Mouse (Mus musculus) gastrocnemius, postnatal 10 days (tissue): ENCODE results near the gene Ccdc169. TPM values are rescaled to one million over a fixed set of nuclear protein-coding genes. Genes with fewer than 3 reads are reported as not detected.
"Not testable (repeated sequence)": the region's sequence is repeated elsewhere in the genome, so short reads cannot be mapped to it uniquely, and the experiment has no call there.

Experiments
- DNase-seq: peaks from one replicate; pipeline ENCODE4 v3.0.0; 2021; ENCODE audit warnings: mixed read lengths
- microRNA-seq, 2 experiments: library from miRNA; unstranded; fragments of <30 nt; microRNA quantifications; one replicate each; pipeline ENCODE4 v1.2.0; 2021
- total RNA-seq, 2 experiments: library from RNA; stranded (reverse); gene quantifications; 2 replicates each; pipeline ENCODE4 v1.2.3; 2021

The Ccdc169 gene
- total RNA-seq, 2 experiments from 2014 or later = 0.14 to 0.16 TPM

GRCm38 (mm10) chr3:55195581-55196327 is 58.6 kb downstream of the Ccdc169 start:
- no peak for DNase-seq

DNA sequence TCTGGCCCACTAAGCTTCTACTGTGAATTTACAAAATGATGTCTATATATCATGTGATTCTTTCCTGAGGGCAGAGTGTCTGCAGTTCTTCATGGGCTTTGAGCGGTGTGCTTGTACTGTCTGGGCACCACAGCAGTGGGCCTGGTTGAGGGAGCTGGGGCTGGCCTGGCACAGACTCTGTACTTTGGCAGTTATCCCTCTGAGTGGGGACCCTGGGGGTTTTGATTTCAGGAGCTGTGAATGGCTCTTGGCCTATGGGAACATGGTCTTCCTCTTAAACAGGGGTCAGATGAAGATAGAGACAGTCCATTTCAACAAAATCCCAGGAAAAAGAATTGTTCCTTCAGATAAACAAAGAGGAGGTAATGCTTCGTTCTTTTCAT is 59.2 kb downstream of the Ccdc169 start:
- DNase-seq = no peak

DNA sequence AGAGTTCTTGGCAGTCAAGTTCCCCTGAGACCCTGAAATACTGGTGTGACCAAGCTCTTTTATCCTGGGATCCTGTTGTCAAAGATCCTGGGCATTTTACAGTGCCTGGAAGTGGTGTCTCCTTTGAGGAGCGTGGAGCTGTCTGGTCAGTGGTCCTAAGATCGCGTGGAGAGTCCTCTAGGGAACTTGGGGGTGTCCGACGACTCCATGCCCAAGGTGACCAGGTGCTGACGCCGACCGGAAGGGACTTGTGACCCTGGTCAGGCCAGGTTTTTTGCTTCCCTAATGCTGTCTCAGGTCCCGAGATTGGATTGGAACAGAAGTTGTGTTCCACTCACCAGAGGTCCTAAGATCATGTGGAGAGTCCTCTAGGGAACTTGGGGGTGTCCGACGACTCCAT is 66.5 kb downstream of the Ccdc169 start:
- DNase-seq = not testable (repeated sequence)

DNA sequence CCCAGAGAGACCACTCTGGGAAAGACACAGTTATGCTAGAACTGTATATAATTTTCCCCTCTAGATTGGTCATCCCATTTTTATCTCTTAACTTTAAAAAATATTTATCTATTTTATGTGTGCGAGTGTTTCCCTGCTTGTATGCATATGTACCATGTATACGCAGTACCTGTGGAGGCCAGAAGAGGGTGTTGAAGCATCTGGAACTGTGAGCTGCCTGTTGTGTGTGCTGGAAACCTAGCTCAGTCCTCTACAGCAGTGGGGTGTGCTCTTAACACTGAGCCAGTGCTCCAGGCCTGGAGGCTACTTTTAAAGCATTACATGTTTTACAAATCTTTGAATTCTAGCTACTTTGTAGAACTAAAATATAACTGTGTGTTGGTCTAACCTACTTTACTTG is 69.3 kb downstream of the Ccdc169 start:
- DNase-seq = no peak

GRCm38 (mm10) chr3:55207665-55208064 is 70.5 kb downstream of the Ccdc169 start:
- DNase-seq = no peak

DNA sequence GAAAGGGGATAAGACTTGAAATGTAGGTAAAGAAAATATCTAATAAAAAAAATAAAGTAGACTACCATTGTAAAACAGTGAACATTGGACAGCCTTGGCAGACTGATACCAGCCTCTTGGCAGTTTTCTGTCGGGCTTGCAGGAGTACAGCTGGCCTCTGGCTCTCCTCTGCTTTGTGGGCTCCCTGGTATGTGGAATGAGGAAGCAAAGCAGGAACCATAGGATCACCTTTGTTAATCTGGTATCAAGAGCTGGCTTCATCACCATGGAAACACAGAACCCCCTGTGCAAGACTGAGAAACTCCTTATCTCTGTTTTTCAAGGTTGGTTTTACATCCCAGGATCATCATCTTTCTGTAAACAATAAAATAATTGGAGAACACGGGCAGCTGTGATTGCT is 75.1 kb downstream of the Ccdc169 start:
- no peak for DNase-seq

DNA sequence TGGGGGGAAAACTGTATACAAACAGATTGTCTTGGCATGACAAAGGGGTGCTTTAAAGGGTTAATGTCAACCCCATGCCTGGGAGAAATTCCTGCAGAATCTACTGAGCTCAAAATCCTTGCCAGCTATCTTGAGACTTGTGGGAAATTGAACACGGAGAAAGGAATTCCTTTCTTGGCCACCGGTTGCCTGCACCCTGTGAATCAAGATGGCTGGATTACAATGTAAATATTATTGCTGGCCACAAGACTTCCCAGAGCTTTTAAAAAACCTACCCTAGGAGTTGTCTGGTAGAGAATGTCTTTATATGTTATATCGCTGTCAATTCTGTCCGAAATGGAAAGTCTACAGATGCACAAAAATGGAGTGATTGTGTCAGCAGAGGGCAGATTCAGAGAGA is 76.6 kb downstream of the Ccdc169 start:
- no peak for DNase-seq

DNA sequence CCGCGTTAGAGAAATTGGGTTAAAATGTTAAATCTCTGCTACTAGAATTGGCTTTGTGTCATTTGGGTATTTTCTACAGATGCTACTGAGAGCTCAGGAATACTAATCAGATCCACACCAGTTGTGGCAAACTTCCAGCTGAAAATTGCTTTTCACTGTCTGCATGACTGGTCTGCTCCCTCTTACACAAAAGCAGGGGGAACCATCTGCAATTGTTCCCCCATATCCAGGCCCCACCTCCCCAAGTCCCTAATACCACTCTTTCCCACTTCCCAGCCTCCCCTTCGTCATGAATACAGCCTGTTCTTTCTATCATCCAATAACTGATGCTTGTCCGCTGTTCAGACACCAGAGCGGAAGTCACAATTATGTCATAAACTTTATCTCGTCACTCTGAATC is 77.3 kb downstream of the Ccdc169 start:
- no peak for DNase-seq

DNA sequence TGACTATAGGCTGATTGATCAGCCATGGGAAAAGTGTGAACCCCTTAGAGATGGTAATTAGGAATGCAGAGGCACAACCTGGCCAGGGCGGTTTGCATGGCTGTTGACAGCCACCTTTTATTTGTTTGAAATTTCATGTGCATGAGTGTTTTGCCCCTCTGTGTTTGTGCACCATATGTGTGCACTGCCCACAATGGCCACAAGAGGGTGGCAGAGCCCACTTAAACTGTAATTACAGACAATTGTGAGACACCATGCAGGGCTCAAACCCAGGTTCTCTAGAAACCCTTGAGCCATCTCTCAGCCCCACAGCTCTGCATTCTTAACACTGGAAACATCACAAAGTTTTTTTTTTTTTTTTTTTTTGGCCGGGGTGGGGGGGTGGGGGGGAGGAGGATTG is 85.4 kb downstream of the Ccdc169 start:
- no peak for DNase-seq

Small RNA genes within 50 kb of the gene (microRNA-seq; reads per million reads assigned to microRNA genes)
- 0 reads per million in 2 experiments for gene Gm22029

Other genes starting within 250 kb of the Ccdc169 start
- under 1 TPM; 0.07 to 0.11 TPM for gene Sertm1, start 221.5 kb upstream of the Ccdc169 start, total RNA-seq
- under 1 TPM in 1 of 2 experiments, not detected in 1; 0.16 TPM for gene Ccna1, start 81.8 kb upstream of the Ccdc169 start, total RNA-seq
- gene Spg20, start 25.2 kb upstream of the Ccdc169 start, total RNA-seq = 10 to 100 TPM; 48.4 to 52.6 TPM
- under 1 TPM in 1 of 2 experiments, not detected in 1; 0.16 TPM for gene Sohlh2, start 44.7 kb downstream of the Ccdc169 start, total RNA-seq
- 10 to 100 TPM; 20.5 to 29.9 TPM for gene Dclk1, start 105.0 kb downstream of the Ccdc169 start, total RNA-seq